Mouse (Mus musculus) urinary bladder, postnatal 10 days (tissue): ENCODE measurements around the gene Sept3.
A peak's percentile ranks its signal among the peaks of the same experiment; 100 is the strongest.

ENCODE experiments used
- DNase-seq: peaks from one replicate; pipeline ENCODE4 v3.0.0; 2022; ENCODE audit warnings: low spot score

Sept3 gene

DNA sequence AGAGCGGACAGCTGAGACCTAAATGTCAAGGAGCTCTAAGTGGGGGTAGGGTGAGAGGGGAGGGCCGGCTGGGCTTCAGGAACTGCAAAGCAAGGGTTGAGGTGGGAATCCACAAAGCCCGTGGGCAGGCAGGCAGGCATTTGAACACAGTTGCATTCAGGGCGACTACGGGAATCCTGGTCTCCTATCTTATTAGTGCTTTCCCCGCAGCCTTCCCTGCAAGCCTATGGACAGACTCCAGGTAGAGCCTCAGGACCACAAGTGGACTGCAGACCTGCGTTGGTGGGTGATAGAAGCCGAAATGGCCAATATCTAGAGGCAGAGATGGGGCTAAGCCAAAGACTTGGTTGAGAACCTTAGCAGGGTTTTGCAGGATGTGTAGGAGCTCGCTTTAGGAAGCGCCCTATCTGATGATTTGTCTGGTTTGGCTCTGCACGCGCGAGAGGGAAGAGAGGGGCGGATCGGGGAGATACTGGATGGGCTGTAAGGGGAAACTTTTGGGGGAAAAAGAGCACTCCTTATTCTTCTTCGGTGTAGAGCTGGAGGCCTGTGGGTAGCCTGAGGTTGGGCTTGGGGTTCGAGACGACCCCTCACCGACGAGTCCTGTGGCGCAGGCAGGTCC lies 65.8 kb downstream of the Sept3 start:
- DNase-seq = no peak

DNA sequence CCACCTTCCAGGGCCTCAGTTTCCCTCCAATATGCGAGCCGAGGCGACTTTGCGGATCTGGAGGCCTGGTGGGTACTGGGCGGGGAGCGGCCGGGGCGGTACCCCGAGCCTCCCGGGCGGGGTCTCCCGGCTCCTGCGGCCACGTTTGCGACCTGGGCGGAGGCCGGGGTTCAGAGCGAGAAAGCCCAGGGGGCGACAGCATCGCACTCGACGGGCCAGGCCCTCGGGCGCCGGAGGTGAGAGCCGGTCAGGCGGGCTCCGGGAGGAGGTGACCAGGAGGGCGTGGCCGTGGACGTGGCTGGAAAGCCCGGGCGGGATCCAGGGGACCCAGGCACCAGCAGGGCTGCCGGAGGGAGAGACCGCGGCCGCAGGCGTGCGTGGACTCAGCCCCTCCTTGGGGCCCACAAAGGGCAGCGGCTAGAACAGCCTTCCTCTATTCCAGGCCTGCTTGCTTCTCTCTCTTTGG lies 66.4 kb downstream of the Sept3 start:
- DNase-seq = peak; percentile 31

DNA sequence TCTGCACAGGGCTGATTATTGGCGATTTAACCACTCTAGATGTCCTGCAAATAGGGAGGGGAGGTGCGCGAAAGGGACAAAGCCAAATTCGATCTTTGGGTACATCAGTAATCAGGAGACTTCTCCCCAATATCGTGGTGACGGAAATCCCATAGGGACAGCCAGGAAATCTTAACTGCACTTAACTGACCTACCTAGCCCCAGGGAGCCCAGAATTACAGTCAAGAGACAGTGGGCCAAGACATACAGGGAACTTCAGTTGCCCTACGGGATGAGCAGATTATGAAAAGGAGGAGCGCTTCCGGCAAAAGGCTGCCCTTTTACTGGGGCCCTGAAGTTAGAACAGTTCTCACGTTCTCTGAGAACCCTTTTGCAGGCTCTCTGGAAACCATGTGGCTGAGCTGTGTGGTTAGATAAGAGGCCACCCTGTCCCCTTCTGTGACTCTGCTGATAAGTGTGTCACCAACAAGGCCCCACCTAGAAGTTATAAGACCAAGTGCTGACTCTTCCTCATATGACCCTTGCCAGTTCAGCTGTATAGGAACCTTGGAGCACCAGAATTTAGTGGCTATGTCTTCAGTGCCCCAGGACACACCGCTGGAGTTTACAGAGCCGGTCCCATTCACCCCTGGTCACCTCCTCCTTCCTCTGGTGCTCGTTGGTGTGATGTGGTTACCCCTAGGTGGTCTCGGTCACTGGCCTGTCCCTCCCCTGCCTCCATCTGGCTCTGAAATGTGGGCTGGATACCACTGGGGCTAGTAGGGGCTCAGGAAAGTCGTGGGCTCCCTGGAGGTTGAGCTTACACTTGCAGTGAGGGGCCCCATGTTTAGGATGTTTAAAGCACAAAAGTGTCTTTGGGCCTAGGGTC lies 67.2 kb downstream of the Sept3 start:
- no peak for DNase-seq

DNA sequence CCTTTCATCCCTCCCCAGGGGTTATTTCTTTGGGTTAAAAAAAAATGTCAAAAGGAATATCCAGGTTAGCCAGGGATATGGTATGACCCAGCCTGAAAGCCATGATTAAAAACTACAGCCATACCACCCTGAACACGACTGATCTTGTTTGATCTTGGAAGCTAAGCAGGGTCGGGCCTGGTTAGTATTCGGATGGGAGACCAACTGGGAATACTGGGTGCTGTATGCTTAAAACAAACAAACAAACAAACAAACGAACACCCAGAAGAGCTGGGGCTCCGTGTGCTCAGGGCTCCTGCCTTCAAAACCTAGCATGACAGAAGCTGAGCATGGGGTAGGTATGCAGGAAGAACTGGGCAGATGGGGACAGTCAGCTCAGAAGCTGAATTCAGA lies 67.8 kb downstream of the Sept3 start:
- DNase-seq = no peak

DNA sequence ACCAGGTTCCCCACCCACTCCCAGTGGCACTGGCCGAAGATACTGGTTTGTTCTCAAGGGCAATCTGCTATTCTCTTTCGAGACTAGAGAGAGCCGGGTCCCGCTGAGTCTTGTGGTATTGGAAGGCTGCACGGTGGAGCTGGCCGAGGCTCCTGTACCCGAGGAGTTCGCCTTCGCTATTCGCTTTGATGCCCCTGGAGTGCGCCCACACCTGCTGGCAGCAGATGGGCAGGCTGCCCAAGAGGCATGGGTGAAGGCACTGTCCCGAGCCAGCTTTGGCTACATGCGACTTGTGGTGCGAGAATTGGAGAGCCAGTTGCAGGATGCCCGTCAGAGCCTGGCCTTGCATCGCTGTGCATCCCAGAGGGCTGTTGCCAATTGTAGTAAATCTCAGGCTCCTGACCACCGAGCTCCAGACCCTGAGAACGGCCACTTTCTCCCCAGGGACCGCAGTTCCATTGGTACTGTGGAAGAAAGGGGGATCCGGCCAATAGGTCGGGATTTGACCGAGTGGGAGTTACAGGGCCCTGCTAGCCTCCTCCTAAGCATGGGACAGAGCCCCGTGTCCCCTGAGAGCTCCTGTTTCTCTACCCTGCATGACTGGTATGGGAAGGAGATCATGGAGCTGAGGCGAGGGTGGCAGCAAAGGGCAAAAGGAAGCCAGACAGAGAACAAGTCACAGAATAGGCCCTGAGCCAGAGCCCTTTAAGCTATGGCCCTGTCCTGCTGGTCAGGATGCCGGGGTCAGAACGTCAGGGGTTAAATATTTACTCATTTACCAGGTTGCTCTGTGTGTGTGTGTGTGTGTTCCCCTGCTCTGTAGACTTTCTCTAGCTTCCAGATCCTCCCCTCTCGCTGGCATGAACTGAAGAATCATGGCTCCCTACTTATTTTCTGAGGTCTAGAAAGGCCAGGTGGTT lies 68.9 kb downstream of the Sept3 start:
- no peak for DNase-seq
